Mouse (Mus musculus): ENCODE data around the gene Nat14. TPM values are rescaled to one million over a fixed set of nuclear protein-coding genes. Genes with fewer than 3 reads are reported as not detected.
A peak's percentile ranks its signal among the peaks of the same experiment; 100 is the strongest.

Nat14 gene
- polyA plus RNA-seq, 1 experiment from 2014 or later, result 39.3 TPM

DNA sequence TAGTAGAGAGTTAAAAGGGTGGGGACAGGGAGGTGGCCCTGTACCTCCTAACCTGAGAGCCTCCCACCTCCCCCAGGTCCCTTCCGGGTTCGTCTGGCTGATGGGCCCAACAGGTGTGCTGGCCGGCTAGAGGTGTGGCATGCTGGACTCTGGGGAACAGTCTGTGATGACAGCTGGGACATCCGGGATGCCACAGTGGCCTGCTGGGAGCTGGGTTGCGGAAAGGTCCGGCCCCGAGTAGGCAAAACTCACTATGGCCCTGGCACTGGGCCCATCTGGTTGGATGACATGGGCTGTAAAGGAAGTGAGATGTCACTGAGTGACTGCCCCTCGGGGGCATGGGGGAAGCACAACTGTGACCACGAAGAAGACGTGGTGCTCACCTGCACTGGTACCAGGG is 15.0 kb downstream of the Nat14 start:
- Histone ChIP-seq H3K27ac (replicated peaks) (no peak overlapping the region), H3K4me3 (no peak overlapping the region), H3K36me3 (no peaks in the 10 kb centered on the region), H3K27me3 (no peaks in the 10 kb centered on the region), H3K4me1 (no peaks in the 10 kb centered on the region), H3K9me3 (no peaks in the 10 kb centered on the region), H3K9ac (replicated peaks) (no peak overlapping the region), H3K4me2 (replicated peaks) (no peak overlapping the region)
- ATAC-seq (replicated peaks), result no peak
- WGBS, result 87% methylated on average over 10 of the region's 10 CpGs

GRCm38 (mm10) chr7:4937392-4937791 is 15.6 kb downstream of the Nat14 start:
- no peak overlapping the region for H3K27ac ChIP-seq (replicated peaks)
- no peaks in the 10 kb centered on the region for H3K36me3 ChIP-seq
- no peak for ATAC-seq (replicated peaks)
- H3K4me2 ChIP-seq (replicated peaks), result no peak overlapping the region
- H3K4me3 ChIP-seq, result no peak overlapping the region
- WGBS, result 79% methylated on average over 11 of the region's 11 CpGs
- no peaks in the 10 kb centered on the region for H3K27me3 ChIP-seq
- no peaks in the 10 kb centered on the region for H3K4me1 ChIP-seq
- no peak overlapping the region for H3K9ac ChIP-seq (replicated peaks)
- no peaks in the 10 kb centered on the region for H3K9me3 ChIP-seq

DNA sequence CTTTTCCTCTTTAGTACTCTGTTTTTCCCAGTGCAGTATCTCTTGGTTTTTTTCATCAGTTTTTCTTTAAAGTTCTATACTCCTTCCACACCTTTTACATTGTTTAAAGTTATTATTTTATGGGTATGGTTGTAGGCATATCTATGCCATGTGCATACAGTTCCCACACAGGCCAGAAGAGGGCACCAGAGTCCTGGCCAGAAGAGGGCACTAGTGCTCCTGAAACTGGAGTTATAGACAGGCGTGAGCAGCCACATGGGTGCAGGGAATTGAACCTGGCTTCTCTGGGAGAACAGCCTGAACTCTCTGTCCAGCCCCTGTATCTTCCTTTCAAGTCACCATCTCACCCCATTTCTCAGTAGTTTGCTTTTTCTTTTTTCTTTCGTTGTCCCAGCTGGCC is 16.6 kb downstream of the Nat14 start:
- no peaks in the 10 kb centered on the region for H3K27me3 ChIP-seq
- H3K36me3 ChIP-seq, result no peaks in the 10 kb centered on the region
- H3K4me1 ChIP-seq, result 0 out of 2 replicates have a peak, but pooled peaks cover 2% of the 10 kb centered on the region
- no peak overlapping the region for H3K4me2 ChIP-seq (replicated peaks)
- ATAC-seq (replicated peaks), result no peak
- H3K27ac ChIP-seq (replicated peaks), result no peak overlapping the region
- H3K9ac ChIP-seq (replicated peaks), result no peak overlapping the region
- no peaks in the 10 kb centered on the region for H3K9me3 ChIP-seq
- 37% methylated on average over 2 of the region's 2 CpGs for WGBS
- H3K4me3 ChIP-seq, result no peak overlapping the region

GRCm38 (mm10) chr7:4940068-4940479 is 18.2 kb downstream of the Nat14 start:
- Histone ChIP-seq H3K36me3 (no peaks in the 10 kb centered on the region), H3K27ac (replicated peaks) (no peak overlapping the region), H3K9me3 (no peaks in the 10 kb centered on the region), H3K4me3 (no peak overlapping the region), H3K9ac (replicated peaks) (no peak overlapping the region), H3K4me2 (replicated peaks) (no peak overlapping the region), H3K4me1 (0 out of 2 replicates have a peak, but pooled peaks cover 2% of the 10 kb centered on the region), H3K27me3 (no peaks in the 10 kb centered on the region)
- 0 out of 2 replicates have a peak, but pooled peaks have one; percentile 26 for ATAC-seq (replicated peaks)
- 15% methylated on average over 9 of the region's 9 CpGs for WGBS

GRCm38 (mm10) chr7:4942673-4943072 is 20.8 kb downstream of the Nat14 start:
- 58% methylated on average over 5 of the region's 5 CpGs for WGBS
- Histone ChIP-seq H3K36me3 (no peaks in the 10 kb centered on the region), H3K4me3 (no peak overlapping the region), H3K9me3 (no peaks in the 10 kb centered on the region), H3K4me1 (0 out of 2 replicates have a peak, but pooled peaks cover 2% of the 10 kb centered on the region), H3K27me3 (no peaks in the 10 kb centered on the region), H3K4me2 (replicated peaks) (no peak overlapping the region), H3K27ac (replicated peaks) (no peak overlapping the region), H3K9ac (replicated peaks) (no peak overlapping the region)
- no peak for ATAC-seq (replicated peaks)

DNA sequence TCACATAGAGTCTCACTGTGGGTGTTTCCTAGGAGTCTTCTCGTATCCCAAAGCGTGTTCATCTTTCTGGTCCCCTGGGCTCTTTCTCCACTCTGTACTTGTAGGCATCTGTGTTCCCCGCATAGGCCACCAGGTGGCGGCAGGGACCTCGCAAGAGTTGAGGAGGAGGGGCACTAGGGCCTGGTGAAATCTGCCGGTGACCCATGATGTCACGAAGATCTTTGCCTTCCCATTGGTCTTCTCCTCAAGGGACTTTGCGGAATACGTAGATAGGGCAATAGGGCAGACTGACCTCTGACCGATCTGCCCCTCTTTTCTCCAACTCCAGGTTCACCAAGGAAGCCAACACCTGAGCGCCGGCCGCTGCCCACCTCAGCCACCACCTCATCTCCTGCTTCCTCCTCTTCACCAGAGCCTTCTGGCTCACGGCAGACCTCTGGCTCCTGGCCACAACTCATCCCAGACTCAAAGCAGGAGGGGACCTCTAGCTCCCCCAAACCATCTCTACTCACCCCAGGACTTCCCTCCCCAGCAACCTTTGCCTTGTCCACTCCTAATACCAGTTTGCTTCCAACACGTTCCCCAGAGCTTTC is 21.5 kb downstream of the Nat14 start:
- H3K27ac ChIP-seq (replicated peaks), result no peak overlapping the region
- ATAC-seq (replicated peaks), result peak; percentile 79
- H3K36me3 ChIP-seq, result no peaks in the 10 kb centered on the region
- WGBS, result 19% methylated on average over 15 of the region's 15 CpGs
- H3K4me1 ChIP-seq, result 0 out of 2 replicates have a peak, but pooled peaks cover 2% of the 10 kb centered on the region
- H3K27me3 ChIP-seq, result no peaks in the 10 kb centered on the region
- H3K4me2 ChIP-seq (replicated peaks), result peak overlapping the region; percentile 47
- no peak overlapping the region for H3K9ac ChIP-seq (replicated peaks)
- no peaks in the 10 kb centered on the region for H3K9me3 ChIP-seq
- peak overlapping the region; percentile 35 for H3K4me3 ChIP-seq

- Histone ChIP-seq H3K36me3 (no peaks in the 10 kb centered on the region), H3K27ac (replicated peaks) (no peak overlapping the region), H3K27me3 (no peaks in the 10 kb centered on the region), H3K9ac (replicated peaks) (no peak overlapping the region), H3K4me2 (replicated peaks) (no peak overlapping the region), H3K4me3 (no peak overlapping the region), H3K4me1 (0 out of 2 replicates have a peak, but pooled peaks cover 2% of the 10 kb centered on the region), H3K9me3 (no peaks in the 10 kb centered on the region)
- WGBS, result 58% methylated on average over 2 of the region's 2 CpGs
- ATAC-seq (replicated peaks), result no peak
Measured at GRCm38 (mm10) chr7:4947855-4948254, 26.0 kb downstream of the Nat14 start.

DNA sequence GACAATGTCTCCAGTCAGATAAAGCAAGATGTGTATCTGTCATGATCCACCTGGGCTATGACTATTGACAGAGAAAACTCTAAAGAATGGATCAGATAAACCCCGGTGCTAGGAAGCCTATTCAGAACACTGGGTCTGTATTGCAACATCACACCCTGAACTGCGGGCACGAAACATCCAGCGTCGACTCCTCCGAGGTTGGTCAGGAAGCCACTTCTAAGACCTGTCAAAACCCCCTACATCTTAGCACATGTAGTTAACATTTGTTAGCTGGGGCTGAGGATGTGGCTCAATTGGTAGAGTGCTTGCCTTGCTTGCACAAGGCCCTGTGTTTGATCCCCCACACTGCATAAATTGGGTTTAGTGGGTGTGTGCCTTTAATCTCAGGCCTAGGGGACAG is 26.6 kb downstream of the Nat14 start:
- no peaks in the 10 kb centered on the region for H3K9me3 ChIP-seq
- no peaks in the 10 kb centered on the region for H3K27me3 ChIP-seq
- H3K27ac ChIP-seq (replicated peaks), result no peak overlapping the region
- no peak overlapping the region for H3K4me2 ChIP-seq (replicated peaks)
- no peak overlapping the region for H3K4me3 ChIP-seq
- WGBS, result 83% methylated on average over 6 of the region's 6 CpGs
- H3K36me3 ChIP-seq, result no peaks in the 10 kb centered on the region
- no peak overlapping the region for H3K9ac ChIP-seq (replicated peaks)
- ATAC-seq (replicated peaks), result no peak
- H3K4me1 ChIP-seq, result 0 out of 2 replicates have a peak, but pooled peaks cover 1% of the 10 kb centered on the region

- Histone ChIP-seq H3K36me3 (no peaks in the 10 kb centered on the region), H3K27ac (replicated peaks) (no peak overlapping the region), H3K4me2 (replicated peaks) (no peak overlapping the region), H3K4me3 (no peak overlapping the region), H3K4me1 (peaks cover 4% of the 10 kb centered on the region; the same call in 1 of the 2 replicates), H3K9me3 (no peaks in the 10 kb centered on the region), H3K9ac (replicated peaks) (no peak overlapping the region), H3K27me3 (no peaks in the 10 kb centered on the region)
- whole genome bisulfite sequencing, result 87% methylated on average over 19 of the region's 19 CpGs
- no peak for ATAC-seq (replicated peaks)
Measured at GRCm38 (mm10) chr7:4950561-4951342, 28.9 kb downstream of the Nat14 start.

DNA sequence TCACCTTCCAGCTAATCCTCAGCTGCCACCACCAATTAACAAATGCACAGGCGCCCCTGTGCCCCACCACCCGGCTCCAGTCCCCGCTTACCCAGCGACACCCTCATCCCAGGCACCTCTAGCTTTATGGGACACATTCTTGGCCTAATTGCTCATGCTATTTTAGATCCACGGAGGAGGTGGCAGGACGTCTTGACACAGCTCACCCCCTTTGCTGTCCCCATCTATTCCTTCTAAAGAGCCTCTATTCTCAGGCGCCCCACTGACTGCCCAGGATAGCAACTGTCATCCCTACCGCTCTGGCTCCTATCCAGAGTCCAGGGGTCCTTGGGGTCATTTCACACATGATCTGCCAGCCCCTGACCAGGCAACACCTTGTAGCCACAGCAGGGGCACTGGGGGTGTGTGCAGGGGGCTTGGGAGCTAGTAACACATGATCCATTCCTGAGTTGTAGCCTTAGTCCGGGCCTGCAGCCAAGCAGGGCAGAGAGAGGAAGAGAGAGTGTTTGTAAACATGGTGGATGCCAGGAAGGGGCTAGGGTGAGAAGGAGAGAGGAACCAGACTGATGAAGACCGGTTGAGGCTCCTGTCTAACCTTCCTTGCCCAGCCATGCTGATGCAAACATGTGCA is 32.1 kb downstream of the Nat14 start:
- Histone ChIP-seq H3K36me3 (no peaks in the 10 kb centered on the region), H3K9me3 (no peaks in the 10 kb centered on the region), H3K4me1 (peaks cover 4% of the 10 kb centered on the region; the same call in 1 of the 2 replicates), H3K27ac (replicated peaks) (no peak overlapping the region), H3K4me2 (replicated peaks) (no peak overlapping the region), H3K27me3 (no peaks in the 10 kb centered on the region), H3K9ac (replicated peaks) (no peak overlapping the region), H3K4me3 (no peak overlapping the region)
- 32% methylated on average over 10 of the region's 10 CpGs for WGBS
- ATAC-seq (replicated peaks), result no peak

DNA sequence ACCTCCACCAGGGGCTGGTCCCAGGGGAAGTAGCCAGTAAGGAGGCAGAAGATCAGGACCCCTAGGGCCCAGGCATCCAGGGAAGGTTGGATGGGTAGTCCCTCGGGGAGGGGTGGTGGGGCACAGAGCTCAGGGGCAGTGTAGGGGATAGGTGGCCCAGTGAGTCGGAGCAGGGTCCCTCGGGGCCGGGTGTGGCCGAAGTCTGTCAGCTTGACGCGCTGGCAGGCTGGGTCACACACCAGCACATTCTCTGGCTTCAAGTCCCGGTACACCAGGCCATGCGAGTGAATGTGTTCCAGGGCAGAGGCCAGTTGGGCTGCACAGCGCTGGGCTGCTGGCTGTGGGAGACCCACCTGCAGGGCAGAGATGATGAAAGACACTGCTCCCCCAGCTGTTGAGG is 35.5 kb downstream of the Nat14 start:
- H3K9ac ChIP-seq (replicated peaks), result no peak overlapping the region

DNA sequence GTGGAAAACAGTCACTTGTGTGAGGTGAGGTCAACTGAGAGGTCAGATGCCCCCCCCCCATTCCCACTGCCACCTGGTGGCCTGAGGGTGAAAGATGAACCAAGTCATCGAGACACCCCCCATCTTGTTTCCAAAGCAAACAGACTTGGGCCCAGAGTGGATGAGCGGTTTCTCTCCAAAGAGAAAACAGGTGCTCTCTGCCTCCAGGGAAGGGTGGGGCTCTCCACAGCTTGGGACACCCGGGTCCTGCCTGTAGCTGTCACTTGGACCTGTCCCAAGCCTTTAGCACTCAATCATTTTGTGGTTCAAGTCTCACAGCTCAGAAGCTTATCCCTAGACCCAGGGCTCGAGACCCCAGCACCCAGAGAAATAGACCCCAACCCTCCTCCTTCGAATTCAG is 41.7 kb downstream of the Nat14 start:
- Histone ChIP-seq H3K4me2 (replicated peaks) (no peak overlapping the region), H3K36me3 (no peaks in the 10 kb centered on the region), H3K4me1 (no peaks in the 10 kb centered on the region), H3K9me3 (no peaks in the 10 kb centered on the region), H3K27ac (replicated peaks) (no peak overlapping the region), H3K27me3 (no peaks in the 10 kb centered on the region), H3K4me3 (no peak overlapping the region), H3K9ac (replicated peaks) (no peak overlapping the region)
- WGBS, result 71% methylated on average over 5 of the region's 5 CpGs
- ATAC-seq (replicated peaks), result no peak

More for the DNA sequence above, 35.5 kb downstream of the Nat14 start:
- Histone ChIP-seq H3K4me1 (peaks cover 4% of the 10 kb centered on the region; the same call in 1 of the 2 replicates), H3K36me3 (no peaks in the 10 kb centered on the region), H3K9me3 (no peaks in the 10 kb centered on the region), H3K4me2 (replicated peaks) (no peak overlapping the region), H3K27me3 (no peaks in the 10 kb centered on the region), H3K27ac (replicated peaks) (no peak overlapping the region), H3K4me3 (no peak overlapping the region)
- ATAC-seq (replicated peaks), result no peak
- 85% methylated on average over 10 of the region's 10 CpGs for WGBS
